Mouse (Mus musculus): ENCODE measurements around the gene Gdpd3. TPM values are rescaled to one million over a fixed set of nuclear protein-coding genes. Genes with fewer than 3 reads are reported as not detected.
"Not testable (repeated sequence)": the region's sequence is repeated elsewhere in the genome, so short reads cannot be mapped to it uniquely, and the experiment has no call there.

The Gdpd3 gene
- 0.77 and 1.6 TPM in 2 replicates for polyA plus RNA-seq (2015; fragmentation: Nextera tagmentation; extraction: Ambion mirVana)

- DNase-seq (peak; percentile 57), ATAC-seq (no peak)
- no peak within 1 kb of the TSS for H3K4me3 ChIP-seq (ENCODE audit: low read depth, low read length)
- H3K27me3 ChIP-seq (ENCODE audit: insufficient read depth, low read length): no peaks in the 10 kb centered on the region
- H3K4me1 ChIP-seq (ENCODE audit: insufficient read depth): peaks cover 23% of the 10 kb centered on the region
- H3K9ac ChIP-seq (replicated peaks): no peak within 1 kb of the TSS
- TF ChIP-seq CTCF (IDR thresholded peaks at IDR 0.05; ENCODE audit: low read depth): no peak
- no peak for TF ChIP-seq EP300 (IDR thresholded peaks at IDR 0.05; ENCODE audit: low read depth)
- no peak within 1 kb of the TSS for H3K4me2 ChIP-seq (ENCODE audit: low read depth, low read length)
- no peaks in the 10 kb centered on the region for H3K9me3 ChIP-seq (ENCODE audit: low read length)
- no peak within 1 kb of the TSS for H3K27ac ChIP-seq (ENCODE audit: low read depth)
- WGBS (ENCODE audit: insufficient replicate concordance): 78% methylated on average over 16 of the region's 16 CpGs
- H3K36me3 ChIP-seq (replicated peaks; ENCODE audit: insufficient read depth, low read length): peaks cover 59% of the 10 kb centered on the region
These were observed at the start of gene Gdpd3 for GRCm38 (mm10) chr7:126766201-126766600. Gdpd3 (plus strand) TSS chr7:126766334.

- Histone ChIP-seq H3K27me3 (ENCODE audit: insufficient read depth, low read length) (no peaks in the 10 kb centered on the region), H3K4me3 (ENCODE audit: low read depth, low read length) (no peak overlapping the region), H3K9me3 (ENCODE audit: low read length) (no peaks in the 10 kb centered on the region), H3K4me1 (ENCODE audit: insufficient read depth) (no peaks in the 10 kb centered on the region), H3K4me2 (ENCODE audit: low read depth, low read length) (no peak overlapping the region), H3K36me3 (replicated peaks; ENCODE audit: insufficient read depth, low read length) (no peaks in the 10 kb centered on the region), H3K9ac (replicated peaks) (no peak overlapping the region), H3K27ac (ENCODE audit: low read depth) (no peak overlapping the region)
- DNase-seq: no peak
- no peak for ATAC-seq
- 86% methylated on average over 3 of the region's 3 CpGs for WGBS (ENCODE audit: insufficient replicate concordance)
- TF ChIP-seq CTCF (IDR thresholded peaks at IDR 0.05; ENCODE audit: low read depth) (no peak), EP300 (IDR thresholded peaks at IDR 0.05; ENCODE audit: low read depth) (no peak)
These were observed 48.6 kb upstream of the Gdpd3 start for GRCm38 (mm10) chr7:126717566-126717965.

GRCm38 (mm10) chr7:126718787-126719337, 47.3 kb upstream of the Gdpd3 start:
- Histone ChIP-seq H3K4me1 (ENCODE audit: insufficient read depth) (no peaks in the 10 kb centered on the region), H3K27ac (ENCODE audit: low read depth) (no peak overlapping the region), H3K9me3 (ENCODE audit: low read length) (no peaks in the 10 kb centered on the region), H3K36me3 (replicated peaks; ENCODE audit: insufficient read depth, low read length) (no peaks in the 10 kb centered on the region), H3K27me3 (ENCODE audit: insufficient read depth, low read length) (no peaks in the 10 kb centered on the region), H3K9ac (replicated peaks) (no peak overlapping the region), H3K4me3 (ENCODE audit: low read depth, low read length) (no peak overlapping the region), H3K4me2 (ENCODE audit: low read depth, low read length) (no peak overlapping the region)
- DNase-seq (no peak), ATAC-seq (no peak)
- TF ChIP-seq CTCF (IDR thresholded peaks at IDR 0.05; ENCODE audit: low read depth) (peak; percentile 55), EP300 (IDR thresholded peaks at IDR 0.05; ENCODE audit: low read depth) (no peak)
- 82% methylated on average over 5 of the region's 5 CpGs for WGBS (ENCODE audit: insufficient replicate concordance)

GRCm38 (mm10) chr7:126721635-126722034, 44.5 kb upstream of the Gdpd3 start:
- WGBS (ENCODE audit: insufficient replicate concordance): 82% methylated on average over 13 of the region's 13 CpGs
- Histone ChIP-seq H3K36me3 (replicated peaks; ENCODE audit: insufficient read depth, low read length) (no peaks in the 10 kb centered on the region), H3K4me1 (ENCODE audit: insufficient read depth) (0 out of 2 replicates have a peak, but pooled peaks cover 3% of the 10 kb centered on the region), H3K9me3 (ENCODE audit: low read length) (no peaks in the 10 kb centered on the region), H3K9ac (replicated peaks) (no peak overlapping the region), H3K4me3 (ENCODE audit: low read depth, low read length) (no peak overlapping the region), H3K27ac (ENCODE audit: low read depth) (no peak overlapping the region), H3K27me3 (ENCODE audit: insufficient read depth, low read length) (no peaks in the 10 kb centered on the region), H3K4me2 (ENCODE audit: low read depth, low read length) (no peak overlapping the region)
- TF ChIP-seq EP300 (IDR thresholded peaks at IDR 0.05; ENCODE audit: low read depth): no peak
- ATAC-seq: no peak
- DNase-seq: no peak

- H3K9ac ChIP-seq (replicated peaks): no peak overlapping the region
- ATAC-seq (no peak), DNase-seq (no peak)
- H3K27ac ChIP-seq (ENCODE audit: low read depth): no peak overlapping the region
- WGBS (ENCODE audit: insufficient replicate concordance): 21% methylated on average over 3 of the region's 3 CpGs
- H3K4me2 ChIP-seq (ENCODE audit: low read depth, low read length): no peak overlapping the region
- no peak overlapping the region for H3K4me3 ChIP-seq (ENCODE audit: low read depth, low read length)
- TF ChIP-seq CTCF (IDR thresholded peaks at IDR 0.05; ENCODE audit: low read depth) (no peak), EP300 (IDR thresholded peaks at IDR 0.05; ENCODE audit: low read depth) (no peak)
- 0 out of 2 replicates have a peak, but pooled peaks cover 3% of the 10 kb centered on the region for H3K4me1 ChIP-seq (ENCODE audit: insufficient read depth)
- H3K27me3 ChIP-seq (ENCODE audit: insufficient read depth, low read length): no peaks in the 10 kb centered on the region
- no peaks in the 10 kb centered on the region for H3K36me3 ChIP-seq (replicated peaks; ENCODE audit: insufficient read depth, low read length)
- no peaks in the 10 kb centered on the region for H3K9me3 ChIP-seq (ENCODE audit: low read length)
These were observed 41.1 kb upstream of the Gdpd3 start for GRCm38 (mm10) chr7:126725077-126725476.

- no peaks in the 10 kb centered on the region for H3K9me3 ChIP-seq (ENCODE audit: low read length)
- ATAC-seq (no peak), DNase-seq (no peak)
- no peak overlapping the region for H3K4me2 ChIP-seq (ENCODE audit: low read depth, low read length)
- no peak overlapping the region for H3K4me3 ChIP-seq (ENCODE audit: low read depth, low read length)
- TF ChIP-seq CTCF (IDR thresholded peaks at IDR 0.05; ENCODE audit: low read depth) (no peak), EP300 (IDR thresholded peaks at IDR 0.05; ENCODE audit: low read depth) (no peak)
- WGBS (ENCODE audit: insufficient replicate concordance): 37% methylated on average over 5 of the region's 5 CpGs
- H3K27ac ChIP-seq (ENCODE audit: low read depth): no peak overlapping the region
- H3K27me3 ChIP-seq (ENCODE audit: insufficient read depth, low read length): no peaks in the 10 kb centered on the region
- H3K36me3 ChIP-seq (replicated peaks; ENCODE audit: insufficient read depth, low read length): no peaks in the 10 kb centered on the region
- no peak overlapping the region for H3K9ac ChIP-seq (replicated peaks)
- H3K4me1 ChIP-seq (ENCODE audit: insufficient read depth): 0 out of 2 replicates have a peak, but pooled peaks cover 3% of the 10 kb centered on the region
These were observed 40.5 kb upstream of the Gdpd3 start for GRCm38 (mm10) chr7:126725667-126726066.

- not testable (repeated sequence) for H3K36me3 ChIP-seq (replicated peaks; ENCODE audit: insufficient read depth, low read length); ATAC-seq; DNase-seq; H3K27ac ChIP-seq (ENCODE audit: low read depth); H3K9me3 ChIP-seq (ENCODE audit: low read length); H3K4me2 ChIP-seq (ENCODE audit: low read depth, low read length); H3K9ac ChIP-seq (replicated peaks); H3K4me3 ChIP-seq (ENCODE audit: low read depth, low read length); H3K4me1 ChIP-seq (ENCODE audit: insufficient read depth); H3K27me3 ChIP-seq (ENCODE audit: insufficient read depth, low read length)
- 58% methylated on average over 4 of the region's 4 CpGs for WGBS (ENCODE audit: insufficient replicate concordance)
These were observed 35.8 kb upstream of the Gdpd3 start for GRCm38 (mm10) chr7:126730256-126730789.

Data from liver, postnatal 0 days (tissue).